Mouse (Mus musculus) thymus, adult 2 months (tissue): Measurements from ENCODE around the gene Bmx. TPM values are rescaled to one million over a fixed set of nuclear protein-coding genes. Genes with fewer than 3 reads are reported as not detected.

Experiments used
- DNase-seq: peaks from one replicate; pipeline ENCODE4 v3.0.0; 2021
- H3K27ac ChIP-seq: fragments of 200-500 bp; 2 replicates; pipeline ENCODE4 v1.5.1; 2012; ENCODE audit warnings: low read length, control low read depth; ENCODE audit not compliant: control insufficient read depth, insufficient read depth
- H3K27me3 ChIP-seq: fragments of 200-500 bp; 2 replicates; pipeline ENCODE4 v1.6.1; 2012; ENCODE audit warnings: mild to moderate bottlenecking, low read length, moderate library complexity, mixed read lengths; ENCODE audit not compliant: control insufficient read depth, insufficient read depth
- H3K36me3 ChIP-seq: fragments of 200-500 bp; 2 replicates; pipeline ENCODE4 v1.6.1; 2012; ENCODE audit warnings: mild to moderate bottlenecking, low read length, moderate library complexity; ENCODE audit not compliant: control insufficient read depth, insufficient read depth
- H3K4me1 ChIP-seq: fragments of 200-500 bp; replicated peaks from 2 replicates; pipeline ENCODE4 v1.6.1; 2012; ENCODE audit warnings: low read length; ENCODE audit not compliant: control insufficient read depth, insufficient read depth
- H3K4me3 ChIP-seq: fragments of 200-500 bp; 2 replicates; pipeline ENCODE4 v1.5.1; 2012; ENCODE audit warnings: mild to moderate bottlenecking, low read length, control low read depth, moderate library complexity; ENCODE audit not compliant: control insufficient read depth, insufficient read depth
- CTCF ChIP-seq: fragments of 200-500 bp; IDR thresholded peaks from 2 replicates; pipeline ENCODE4 v1.5.1; 2012; ENCODE audit warnings: mild to moderate bottlenecking, control low read depth, low read length, moderate library complexity, borderline replicate concordance; ENCODE audit not compliant: control insufficient read depth, poor library complexity, insufficient read depth; ENCODE audit errors: extremely low read depth
- POLR2A ChIP-seq: fragments of 200-500 bp; IDR thresholded peaks from 2 replicates; pipeline ENCODE4 v1.6.1; 2012; ENCODE audit warnings: mild to moderate bottlenecking, low read length, control low read depth, moderate library complexity; ENCODE audit not compliant: control insufficient read depth, poor library complexity, insufficient read depth; ENCODE audit errors: extremely low read depth
- WGBS: fragments of 180-500 bp; shearing (Covaris S2); methylation state at CpG from one replicate; pipeline ENCODE4 v1.1.7; 2018; 5-methylcytosine and 5-hydroxymethylcytosine counted together
- polyA plus RNA-seq: library from polyadenylated mRNA; depleted of rRNA; stranded (reverse); fragments of >200 nt; gene quantifications from 2 replicates; pipeline ENCODE4 v1.2.3, GENCODE M21; 2012; rRNA removed

The Bmx gene
- 0.31 and 0.50 TPM in 2 replicates for polyA plus RNA-seq

GRCm38 (mm10) chrX:164258057-164258456, at the start of gene Bmx:
Gene Bmx, minus strand, starts transcription at chrX:164258193.
- TF ChIP-seq POLR2A (no peak), CTCF (no peak)
- H3K4me1 ChIP-seq, result no peaks in the 10 kb centered on the region
- H3K27ac ChIP-seq, result no peak within 1 kb of the TSS
- no peak for DNase-seq
- H3K36me3 ChIP-seq, result no peaks in the 10 kb centered on the region
- WGBS, result 82% methylated on average over 8 of the region's 8 CpGs
- H3K27me3 ChIP-seq, result no peaks in the 10 kb centered on the region
- no peak within 1 kb of the TSS for H3K4me3 ChIP-seq

GRCm38 (mm10) chrX:164306250-164306649, 48.3 kb upstream of the Bmx start:
- WGBS, result 70% methylated on average over 2 of the region's 2 CpGs
- Histone ChIP-seq H3K4me1 (no peaks in the 10 kb centered on the region), H3K4me3 (no peak overlapping the region), H3K36me3 (no peaks in the 10 kb centered on the region), H3K27me3 (no peaks in the 10 kb centered on the region), H3K27ac (no peak overlapping the region)
- TF ChIP-seq POLR2A (no peak), CTCF (no peak)
- no peak for DNase-seq

DNA sequence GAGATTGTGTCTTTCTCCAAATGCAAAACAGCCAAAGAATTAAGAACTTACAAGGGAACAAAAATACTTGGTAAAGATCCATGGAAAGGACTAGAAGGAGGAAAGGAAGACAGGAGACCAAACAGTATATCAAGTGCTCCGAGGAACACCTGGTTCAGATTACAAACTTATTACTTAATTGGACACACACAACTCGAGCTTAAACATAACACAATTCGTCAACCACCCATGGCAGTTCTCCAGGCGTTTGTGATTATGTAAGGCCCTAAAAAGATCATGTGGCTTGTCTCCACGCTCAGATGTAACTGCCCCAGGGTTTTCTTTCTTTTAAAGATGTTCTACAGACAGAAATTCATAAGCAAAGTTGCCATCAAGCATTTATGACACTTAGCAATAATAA, 33.2 kb upstream of the Bmx start:
- TF ChIP-seq POLR2A, result no peak
- TF ChIP-seq CTCF, result no peak
- H3K4me3 ChIP-seq, result no peak overlapping the region
- no peaks in the 10 kb centered on the region for H3K36me3 ChIP-seq
- 71% methylated on average over 5 of the region's 5 CpGs for WGBS
- no peak overlapping the region for H3K27ac ChIP-seq
- H3K4me1 ChIP-seq, result no peaks in the 10 kb centered on the region
- H3K27me3 ChIP-seq, result no peaks in the 10 kb centered on the region
- no peak for DNase-seq

GRCm38 (mm10) chrX:164287077-164287476, 29.1 kb upstream of the Bmx start:
- H3K4me3 ChIP-seq, result no peak overlapping the region
- H3K27ac ChIP-seq, result no peak overlapping the region
- H3K36me3 ChIP-seq, result no peaks in the 10 kb centered on the region
- DNase-seq, result no peak
- TF ChIP-seq POLR2A (no peak), CTCF (no peak)
- no peaks in the 10 kb centered on the region for H3K4me1 ChIP-seq
- 48% methylated on average over 3 of the region's 3 CpGs for WGBS
- no peaks in the 10 kb centered on the region for H3K27me3 ChIP-seq

DNA sequence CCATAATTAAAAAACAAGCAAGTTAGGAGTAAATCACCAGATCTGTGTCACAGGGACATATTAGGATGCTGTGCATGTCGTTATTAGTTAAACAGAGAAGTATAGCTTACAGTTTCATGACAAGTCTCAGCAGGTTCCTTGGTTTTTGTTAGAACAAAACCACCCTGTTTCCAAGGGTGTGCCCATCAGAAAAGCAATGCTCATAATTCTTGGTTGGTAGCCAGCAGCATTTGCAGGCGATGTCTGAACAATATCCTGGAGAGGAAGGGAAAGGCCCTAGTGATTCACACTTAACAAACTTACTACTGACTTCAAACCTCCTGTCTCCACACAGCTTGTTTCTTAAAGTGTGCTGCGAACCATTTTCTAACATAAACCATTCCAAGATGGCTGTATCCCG, 25.8 kb upstream of the Bmx start:
- H3K27me3 ChIP-seq, result no peaks in the 10 kb centered on the region
- 93% methylated on average over 4 of the region's 4 CpGs for WGBS
- H3K4me1 ChIP-seq, result no peaks in the 10 kb centered on the region
- no peak overlapping the region for H3K4me3 ChIP-seq
- H3K36me3 ChIP-seq, result no peaks in the 10 kb centered on the region
- no peak for DNase-seq
- no peak for TF ChIP-seq POLR2A
- no peak for TF ChIP-seq CTCF
- no peak overlapping the region for H3K27ac ChIP-seq

DNA sequence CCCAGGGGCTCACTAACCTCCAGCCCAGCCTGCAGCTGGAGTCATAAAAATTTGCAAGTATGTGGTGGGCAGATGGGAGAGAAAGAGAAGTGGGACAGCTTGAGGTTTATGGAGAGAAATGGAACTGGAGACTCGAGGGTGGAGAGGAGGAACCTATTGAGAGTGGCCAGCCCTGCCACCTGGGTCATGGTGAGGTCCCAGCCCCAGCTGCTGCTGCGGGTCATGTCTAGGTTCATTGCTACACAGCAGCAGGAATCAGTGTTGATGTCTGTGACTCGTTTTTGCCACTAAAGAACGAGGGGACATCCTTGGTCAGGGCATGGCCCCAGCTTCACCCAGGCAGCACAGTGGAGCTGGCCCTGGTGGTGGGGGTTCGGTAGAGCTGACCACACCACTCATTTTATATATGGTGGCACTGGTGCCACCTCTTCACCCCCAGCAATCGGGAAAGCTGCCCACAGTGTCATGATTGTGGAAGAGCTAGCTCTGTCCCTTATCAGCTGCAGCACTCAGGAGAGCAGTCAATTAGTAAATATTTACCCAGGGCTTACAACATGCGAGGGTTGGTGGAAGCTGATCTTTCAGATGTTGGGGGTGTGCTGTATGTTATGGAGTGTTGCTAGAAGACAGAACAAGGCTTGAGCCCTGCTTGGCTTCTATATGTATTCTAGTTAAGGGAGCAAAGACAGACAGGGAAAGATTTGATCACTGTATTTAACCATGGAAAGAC, 23.1 kb upstream of the Bmx start:
- H3K4me1 ChIP-seq, result no peaks in the 10 kb centered on the region
- TF ChIP-seq CTCF (no peak), POLR2A (no peak)
- no peak overlapping the region for H3K4me3 ChIP-seq
- no peak overlapping the region for H3K27ac ChIP-seq
- H3K27me3 ChIP-seq, result no peaks in the 10 kb centered on the region
- 69% methylated on average over 7 of the region's 7 CpGs for WGBS
- DNase-seq, result no peak
- H3K36me3 ChIP-seq, result no peaks in the 10 kb centered on the region

DNA sequence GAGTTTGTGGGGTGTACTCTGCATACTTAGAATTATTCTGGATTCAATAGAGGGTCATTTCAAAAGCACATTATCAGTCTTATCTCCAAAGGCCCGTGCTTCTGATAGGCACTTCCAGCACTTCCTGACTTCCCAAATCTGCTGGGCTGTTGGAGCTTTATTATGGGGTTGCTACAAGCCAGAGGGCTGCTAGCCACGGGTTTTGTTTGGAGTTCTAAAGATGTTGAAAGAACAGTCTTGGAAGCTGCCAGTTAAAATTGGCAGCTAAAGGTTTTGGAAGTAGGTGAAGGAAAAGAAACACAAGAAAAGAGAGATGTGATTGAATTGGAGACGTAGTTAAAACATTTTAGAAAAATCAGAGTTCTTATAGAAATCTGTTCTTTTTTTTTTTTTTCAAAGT, 17.5 kb upstream of the Bmx start:
- 71% methylated on average over 3 of the region's 3 CpGs for WGBS
- Histone ChIP-seq H3K4me3 (no peak overlapping the region), H3K36me3 (no peaks in the 10 kb centered on the region), H3K27me3 (no peaks in the 10 kb centered on the region), H3K4me1 (no peaks in the 10 kb centered on the region), H3K27ac (no peak overlapping the region)
- TF ChIP-seq CTCF (no peak), POLR2A (no peak)
- no peak for DNase-seq
